Mouse (Mus musculus): Measurements from ENCODE around the gene Mapk3. TPM values are rescaled to one million over a fixed set of nuclear protein-coding genes. Genes with fewer than 3 reads are reported as not detected.
"Not testable (repeated sequence)": the region's sequence is repeated elsewhere in the genome, so short reads cannot be mapped to it uniquely, and the experiment has no call there.

The Mapk3 gene
- total RNA-seq, 2 experiments from 2014 or later, result 37.2 to 46.7 TPM

GRCm38 (mm10) chr7:126759672-126760390, 430 bp downstream of the Mapk3 start:
- DNase-seq, result no peak

GRCm38 (mm10) chr7:126760391-126760802, 996 bp downstream of the Mapk3 start:
- peak; percentile 82 to 94 for DNase-seq

GRCm38 (mm10) chr7:126760956-126761355, 1.6 kb downstream of the Mapk3 start:
- peak in 1 of 2 experiments; percentile 20 for DNase-seq

GRCm38 (mm10) chr7:126761529-126762067, 2.2 kb downstream of the Mapk3 start:
- peak in 1 of 2 experiments; percentile 17 for DNase-seq

GRCm38 (mm10) chr7:126762471-126763008, 3.1 kb downstream of the Mapk3 start:
- peak in 1 of 2 experiments; percentile 6 for DNase-seq

GRCm38 (mm10) chr7:126765540-126765939, 6.1 kb downstream of the Mapk3 start:
- no peak for DNase-seq

- no peak for DNase-seq
Observed at GRCm38 (mm10) chr7:126766201-126766600, 6.8 kb downstream of the Mapk3 start, which contains the start of gene Gdpd3. Gene Gdpd3, plus strand, starts transcription at chr7:126766334.

- no peak for DNase-seq
Observed at GRCm38 (mm10) chr7:126767001-126767400, 7.6 kb downstream of the Mapk3 start.

- no peak for DNase-seq
Observed at GRCm38 (mm10) chr7:126770784-126771183, 11.4 kb downstream of the Mapk3 start.

GRCm38 (mm10) chr7:126773351-126773750, 13.9 kb downstream of the Mapk3 start:
- DNase-seq, result no peak

GRCm38 (mm10) chr7:126774463-126774862, 15.1 kb downstream of the Mapk3 start:
- DNase-seq, result no peak

GRCm38 (mm10) chr7:126775185-126775977, 16.0 kb downstream of the Mapk3 start:
- DNase-seq, result no peak

GRCm38 (mm10) chr7:126775978-126776234, 16.5 kb downstream of the Mapk3 start:
- DNase-seq, result no peak

GRCm38 (mm10) chr7:126776598-126777057, 17.2 kb downstream of the Mapk3 start, which contains the start of gene Ypel3:
Gene Ypel3, plus strand, starts transcription at chr7:126776955.
- DNase-seq, result peak; percentile 93 to 98

- DNase-seq, result peak; percentile 47 to 67
Observed at GRCm38 (mm10) chr7:126777476-126777875, 18.1 kb downstream of the Mapk3 start.

- peak in 1 of 2 experiments; percentile 34 for DNase-seq
Observed at GRCm38 (mm10) chr7:126778147-126778546, 18.7 kb downstream of the Mapk3 start.

GRCm38 (mm10) chr7:126779101-126779500, 19.7 kb downstream of the Mapk3 start:
- DNase-seq, result not testable (repeated sequence)

- DNase-seq, result peak; percentile 85 to 90
Observed at GRCm38 (mm10) chr7:126779983-126780970, 20.9 kb downstream of the Mapk3 start.

GRCm38 (mm10) chr7:126780971-126781635, 21.7 kb downstream of the Mapk3 start, which contains the start of gene Tbx6:
Gene Tbx6, plus strand, starts transcription at chr7:126781483.
- peak in 1 of 2 experiments; percentile 46 for DNase-seq

- no peak for DNase-seq
Observed at GRCm38 (mm10) chr7:126781661-126782370, 22.4 kb downstream of the Mapk3 start.

Measured in heart, adult 18-20 months (tissue).